Mouse (Mus musculus): Measurements from ENCODE around the gene Tmem145. TPM values are rescaled to one million over a fixed set of nuclear protein-coding genes. Genes with fewer than 3 reads are reported as not detected.

The Tmem145 gene
- polyA plus RNA-seq, 1 experiment from 2014 or later, result 0.14 TPM

DNA sequence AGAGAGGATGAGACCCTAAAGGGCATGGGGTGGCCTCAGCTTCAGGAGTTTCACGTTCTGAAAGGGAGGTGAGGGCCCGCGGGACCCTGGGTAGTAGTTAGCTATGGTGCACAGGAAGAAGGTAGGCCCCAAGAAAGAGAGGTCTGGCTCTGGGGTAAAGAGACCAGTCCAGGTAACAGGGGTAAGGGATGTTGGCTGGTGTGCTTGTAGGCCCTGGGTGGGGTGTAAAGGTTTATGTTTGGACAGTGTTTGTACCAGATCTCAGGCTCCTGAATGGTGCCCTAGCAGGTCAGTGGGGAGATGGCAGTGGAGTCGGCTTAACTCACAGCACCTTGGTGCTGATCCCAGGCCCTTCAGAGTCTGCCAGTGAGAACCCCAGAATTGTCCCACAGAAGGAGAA, 36.9 kb upstream of the Tmem145 start:
- Histone ChIP-seq H3K27ac (ENCODE audit: low read length) (peak overlapping the region; percentile 19), H3K4me2 (ENCODE audit: low read depth, low read length) (peak overlapping the region; percentile 82), H3K27me3 (ENCODE audit: control insufficient read depth, insufficient read depth, low read depth, low read length) (no peaks in the 10 kb centered on the region), H3K36me3 (ENCODE audit: control insufficient read depth, insufficient read depth, low read length) (peaks cover 7% of the 10 kb centered on the region), H3K4me3 (ENCODE audit: low read length) (peak overlapping the region; percentile 59), H3K9ac (ENCODE audit: low read length) (peak overlapping the region; percentile 71), H3K9me3 (ENCODE audit: control insufficient read depth, low read length) (no peaks in the 10 kb centered on the region), H3K4me1 (replicated peaks; ENCODE audit: control insufficient read depth, insufficient read depth, low read length) (peaks cover 17% of the 10 kb centered on the region)
- ATAC-seq (ENCODE audit: low read depth), result no peak
- 26% methylated on average over 4 of the region's 4 CpGs for WGBS

DNA sequence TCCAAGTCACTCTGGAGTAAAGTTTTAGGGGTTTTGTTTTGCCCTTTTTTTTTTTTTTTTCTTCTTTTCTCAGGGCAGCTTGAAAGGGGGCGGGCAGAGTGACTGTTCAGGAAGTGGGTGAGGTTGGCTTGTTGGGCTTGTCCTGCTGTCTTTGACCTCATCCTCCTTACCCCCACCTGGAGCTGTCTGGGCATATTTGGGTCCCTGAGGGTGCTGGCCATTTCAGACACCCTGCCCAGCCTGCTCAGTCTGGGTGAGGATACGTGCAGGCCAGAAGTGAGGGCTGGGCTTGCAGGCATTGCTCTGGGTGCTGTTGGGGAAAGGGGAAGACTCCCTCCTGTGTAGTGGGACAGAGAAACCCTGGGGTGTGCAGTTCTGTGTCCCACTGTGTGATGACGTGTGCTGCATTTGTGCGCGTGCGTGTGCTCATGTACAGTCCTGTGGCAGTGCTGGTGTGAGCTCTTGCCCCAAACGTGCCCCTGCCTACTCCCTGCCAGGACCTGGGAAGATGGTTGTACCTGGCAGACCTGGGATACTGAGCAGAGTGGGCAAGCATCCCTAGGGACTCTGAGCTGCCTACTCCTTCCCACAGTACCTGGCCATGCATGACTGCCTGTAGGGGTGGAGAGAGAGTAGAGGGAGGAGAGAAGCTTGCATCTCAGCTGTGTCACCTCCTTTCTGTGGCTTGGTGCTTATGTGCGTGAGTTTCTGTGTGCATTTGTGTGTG, 36.2 kb upstream of the Tmem145 start:
- H3K9ac ChIP-seq (ENCODE audit: low read length), result peak overlapping the region; percentile 71
- WGBS, result 79% methylated on average over 8 of the region's 8 CpGs
- no peaks in the 10 kb centered on the region for H3K9me3 ChIP-seq (ENCODE audit: control insufficient read depth, low read length)
- H3K27ac ChIP-seq (ENCODE audit: low read length), result peak overlapping the region; percentile 19
- H3K4me2 ChIP-seq (ENCODE audit: low read depth, low read length), result peak overlapping the region; percentile 82
- peak overlapping the region; percentile 59 for H3K4me3 ChIP-seq (ENCODE audit: low read length)
- peaks cover 7% of the 10 kb centered on the region for H3K36me3 ChIP-seq (ENCODE audit: control insufficient read depth, insufficient read depth, low read length)
- no peaks in the 10 kb centered on the region for H3K27me3 ChIP-seq (ENCODE audit: control insufficient read depth, insufficient read depth, low read depth, low read length)
- ATAC-seq (ENCODE audit: low read depth), result no peak
- peaks cover 17% of the 10 kb centered on the region for H3K4me1 ChIP-seq (replicated peaks; ENCODE audit: control insufficient read depth, insufficient read depth, low read length)

DNA sequence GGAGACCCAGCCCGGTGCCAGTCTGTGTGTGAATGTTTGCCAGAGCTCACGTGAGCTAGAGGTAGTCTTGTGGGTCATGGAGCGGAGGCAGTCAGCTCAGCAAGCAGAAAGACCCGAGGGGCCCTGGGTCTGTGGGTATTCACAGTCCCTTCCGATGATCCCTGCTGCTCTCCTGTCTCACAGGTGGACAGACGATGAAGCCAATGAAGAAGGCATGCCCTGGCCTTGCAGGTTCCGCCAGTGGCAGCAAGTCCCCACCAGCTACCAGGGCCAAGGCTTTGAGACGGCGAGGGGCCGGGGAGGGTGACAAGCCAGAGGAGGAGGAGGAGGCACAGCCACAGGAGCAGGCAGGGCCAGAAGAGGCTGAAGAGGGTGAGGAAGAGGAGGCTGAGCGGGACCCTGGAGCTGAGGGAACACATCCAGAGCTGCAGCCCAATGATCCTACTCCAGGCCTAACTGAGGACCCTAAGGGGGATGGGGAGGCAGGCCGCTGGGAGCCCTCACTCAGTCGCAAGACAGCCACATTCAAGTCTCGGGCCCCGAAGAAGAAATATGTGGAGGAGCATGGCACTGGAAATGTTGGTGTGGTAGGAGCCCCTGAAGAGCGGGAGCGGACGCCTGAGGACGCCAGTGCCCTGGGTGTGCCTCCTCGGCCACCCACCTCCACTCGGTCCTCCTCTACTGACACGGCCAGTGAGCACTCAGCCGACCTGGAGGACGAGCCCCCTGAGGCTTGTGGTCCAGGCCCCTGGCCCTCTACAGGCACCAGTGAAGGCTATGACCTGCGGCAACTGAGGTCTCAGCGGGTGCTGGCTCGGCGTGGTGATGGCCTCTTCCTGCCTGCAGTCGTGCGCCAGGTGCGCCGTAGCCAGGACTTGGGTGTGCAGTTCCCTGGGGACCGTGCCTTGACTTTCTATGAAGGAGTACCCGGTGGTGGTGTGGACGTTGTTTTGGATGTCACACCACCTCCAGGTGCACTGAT, 35.0 kb upstream of the Tmem145 start:
- H3K9me3 ChIP-seq (ENCODE audit: control insufficient read depth, low read length), result no peaks in the 10 kb centered on the region
- peaks cover 7% of the 10 kb centered on the region for H3K36me3 ChIP-seq (ENCODE audit: control insufficient read depth, insufficient read depth, low read length)
- no peak overlapping the region for H3K4me3 ChIP-seq (ENCODE audit: low read length)
- H3K4me1 ChIP-seq (replicated peaks; ENCODE audit: control insufficient read depth, insufficient read depth, low read length), result peaks cover 20% of the 10 kb centered on the region
- 86% methylated on average over 35 of the region's 35 CpGs for WGBS
- H3K27ac ChIP-seq (ENCODE audit: low read length), result no peak overlapping the region
- no peak overlapping the region for H3K4me2 ChIP-seq (ENCODE audit: low read depth, low read length)
- H3K9ac ChIP-seq (ENCODE audit: low read length), result no peak overlapping the region
- no peaks in the 10 kb centered on the region for H3K27me3 ChIP-seq (ENCODE audit: control insufficient read depth, insufficient read depth, low read depth, low read length)
- ATAC-seq (ENCODE audit: low read depth), result no peak

- Histone ChIP-seq H3K36me3 (ENCODE audit: control insufficient read depth, insufficient read depth, low read length) (peaks cover 7% of the 10 kb centered on the region), H3K4me2 (ENCODE audit: low read depth, low read length) (no peak overlapping the region), H3K9me3 (ENCODE audit: control insufficient read depth, low read length) (no peaks in the 10 kb centered on the region), H3K9ac (ENCODE audit: low read length) (no peak overlapping the region), H3K27ac (ENCODE audit: low read length) (no peak overlapping the region), H3K4me3 (ENCODE audit: low read length) (no peak overlapping the region), H3K27me3 (ENCODE audit: control insufficient read depth, insufficient read depth, low read depth, low read length) (no peaks in the 10 kb centered on the region), H3K4me1 (replicated peaks; ENCODE audit: control insufficient read depth, insufficient read depth, low read length) (peaks cover 24% of the 10 kb centered on the region)
- ATAC-seq (ENCODE audit: low read depth), result no peak
- 83% methylated on average over 28 of the region's 30 CpGs for WGBS
These were observed 34.1 kb upstream of the Tmem145 start for GRCm38 (mm10) chr7:25271651-25272444.

GRCm38 (mm10) chr7:25272445-25273258, 33.3 kb upstream of the Tmem145 start:
- ATAC-seq (ENCODE audit: low read depth), result no peak
- no peak overlapping the region for H3K4me3 ChIP-seq (ENCODE audit: low read length)
- no peak overlapping the region for H3K27ac ChIP-seq (ENCODE audit: low read length)
- H3K4me2 ChIP-seq (ENCODE audit: low read depth, low read length), result no peak overlapping the region
- H3K36me3 ChIP-seq (ENCODE audit: control insufficient read depth, insufficient read depth, low read length), result peaks cover 7% of the 10 kb centered on the region
- H3K9me3 ChIP-seq (ENCODE audit: control insufficient read depth, low read length), result no peaks in the 10 kb centered on the region
- 81% methylated on average over 38 of the region's 38 CpGs for WGBS
- H3K27me3 ChIP-seq (ENCODE audit: control insufficient read depth, insufficient read depth, low read depth, low read length), result no peaks in the 10 kb centered on the region
- no peak overlapping the region for H3K9ac ChIP-seq (ENCODE audit: low read length)
- H3K4me1 ChIP-seq (replicated peaks; ENCODE audit: control insufficient read depth, insufficient read depth, low read length), result peaks cover 25% of the 10 kb centered on the region

DNA sequence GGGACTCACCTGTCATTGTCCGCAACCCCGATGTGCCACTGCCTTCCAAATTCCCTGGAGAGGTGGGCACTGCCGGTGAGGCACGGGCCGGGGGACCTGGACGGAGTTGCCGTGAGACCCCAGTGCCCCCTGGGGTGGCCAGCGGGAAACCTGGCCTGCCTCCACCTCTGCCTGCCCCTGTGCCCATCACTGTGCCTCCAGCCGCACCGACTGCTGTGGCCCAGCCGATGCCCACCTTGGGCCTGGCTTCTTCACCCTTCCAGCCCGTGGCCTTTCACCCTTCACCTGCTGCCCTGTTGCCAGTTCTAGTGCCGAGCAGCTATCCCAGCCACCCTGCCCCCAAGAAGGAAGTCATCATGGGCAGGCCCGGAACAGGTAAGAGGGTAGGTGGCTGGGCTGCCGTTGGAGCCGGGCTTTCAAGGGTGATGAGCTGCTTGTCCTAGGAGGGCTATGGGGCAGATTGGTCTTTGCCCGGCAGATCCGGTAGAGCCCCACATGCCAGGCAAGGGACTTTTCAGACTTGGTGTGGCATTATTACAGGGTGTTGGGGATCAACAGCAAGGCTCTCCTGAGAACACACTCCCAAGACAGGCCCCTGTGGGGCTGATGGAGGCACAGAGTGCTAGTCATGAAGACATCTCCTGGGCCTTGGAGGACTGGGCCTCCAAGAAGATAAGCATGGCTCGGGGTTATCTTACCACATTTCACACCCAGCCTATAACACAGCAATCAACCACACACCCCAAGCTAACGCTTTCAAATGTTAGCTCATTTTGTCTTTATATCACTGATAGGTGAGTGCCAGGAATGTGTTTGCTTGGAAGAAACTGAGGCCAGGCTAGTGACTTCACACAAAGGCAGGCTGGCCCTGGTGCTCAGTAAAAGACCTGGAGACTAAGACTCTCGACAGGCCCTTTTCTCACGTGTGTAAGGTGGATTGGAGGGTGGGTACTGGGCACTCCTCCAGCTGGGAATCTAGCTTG, 32.4 kb upstream of the Tmem145 start:
- ATAC-seq (ENCODE audit: low read depth), result no peak
- peaks cover 28% of the 10 kb centered on the region for H3K4me1 ChIP-seq (replicated peaks; ENCODE audit: control insufficient read depth, insufficient read depth, low read length)
- no peak overlapping the region for H3K9ac ChIP-seq (ENCODE audit: low read length)
- WGBS, result 87% methylated on average over 22 of the region's 22 CpGs
- H3K4me3 ChIP-seq (ENCODE audit: low read length), result no peak overlapping the region
- no peak overlapping the region for H3K4me2 ChIP-seq (ENCODE audit: low read depth, low read length)
- peaks cover 7% of the 10 kb centered on the region for H3K36me3 ChIP-seq (ENCODE audit: control insufficient read depth, insufficient read depth, low read length)
- no peaks in the 10 kb centered on the region for H3K9me3 ChIP-seq (ENCODE audit: control insufficient read depth, low read length)
- H3K27me3 ChIP-seq (ENCODE audit: control insufficient read depth, insufficient read depth, low read depth, low read length), result no peaks in the 10 kb centered on the region
- no peak overlapping the region for H3K27ac ChIP-seq (ENCODE audit: low read length)

GRCm38 (mm10) chr7:25274571-25274970, 31.3 kb upstream of the Tmem145 start:
- no peak for ATAC-seq (ENCODE audit: low read depth)
- H3K27me3 ChIP-seq (ENCODE audit: control insufficient read depth, insufficient read depth, low read depth, low read length), result no peaks in the 10 kb centered on the region
- no peak overlapping the region for H3K4me3 ChIP-seq (ENCODE audit: low read length)
- 39% methylated on average over 5 of the region's 5 CpGs for WGBS
- no peak overlapping the region for H3K27ac ChIP-seq (ENCODE audit: low read length)
- H3K4me2 ChIP-seq (ENCODE audit: low read depth, low read length), result no peak overlapping the region
- H3K9me3 ChIP-seq (ENCODE audit: control insufficient read depth, low read length), result no peaks in the 10 kb centered on the region
- peaks cover 7% of the 10 kb centered on the region for H3K36me3 ChIP-seq (ENCODE audit: control insufficient read depth, insufficient read depth, low read length)
- peaks cover 20% of the 10 kb centered on the region for H3K4me1 ChIP-seq (replicated peaks; ENCODE audit: control insufficient read depth, insufficient read depth, low read length)
- H3K9ac ChIP-seq (ENCODE audit: low read length), result no peak overlapping the region

GRCm38 (mm10) chr7:25274996-25275395, 30.9 kb upstream of the Tmem145 start:
- H3K4me1 ChIP-seq (replicated peaks; ENCODE audit: control insufficient read depth, insufficient read depth, low read length), result peaks cover 19% of the 10 kb centered on the region
- H3K4me3 ChIP-seq (ENCODE audit: low read length), result no peak overlapping the region
- no peak overlapping the region for H3K27ac ChIP-seq (ENCODE audit: low read length)
- no peaks in the 10 kb centered on the region for H3K9me3 ChIP-seq (ENCODE audit: control insufficient read depth, low read length)
- no peak for ATAC-seq (ENCODE audit: low read depth)
- H3K4me2 ChIP-seq (ENCODE audit: low read depth, low read length), result no peak overlapping the region
- H3K9ac ChIP-seq (ENCODE audit: low read length), result no peak overlapping the region
- peaks cover 7% of the 10 kb centered on the region for H3K36me3 ChIP-seq (ENCODE audit: control insufficient read depth, insufficient read depth, low read length)
- 77% methylated on average over 3 of the region's 3 CpGs for WGBS
- no peaks in the 10 kb centered on the region for H3K27me3 ChIP-seq (ENCODE audit: control insufficient read depth, insufficient read depth, low read depth, low read length)

All from lung, embryonic 16.5 days (tissue).